Mouse (Mus musculus) gastrocnemius, postnatal 14 days (tissue): Measurements from ENCODE around the gene Ppp1r9b. TPM values are rescaled to one million over a fixed set of nuclear protein-coding genes. Genes with fewer than 3 reads are reported as not detected.

Experiments used
- DNase-seq: peaks from one replicate; pipeline ENCODE4 v3.0.0; 2021; ENCODE audit warnings: mixed read lengths
- intact Hi-C: fragments of 180-260 bp; cut with DNase I; formaldehyde crosslinking; loops from one replicate; pipeline ENCODE4 v1.15.1; 2025; ENCODE audit warnings: low total_unique reads
- total RNA-seq, 2 experiments: library from RNA; stranded (reverse); gene quantifications; 2 replicates each; pipeline ENCODE4 v1.2.3; 2021

The Ppp1r9b gene
- total RNA-seq, 2 experiments from 2014 or later: 38.7 to 38.8 TPM

GRCm38 (mm10) chr11:95038818-95039655 is 48.2 kb downstream of the Ppp1r9b start:
- intact Hi-C loops: no loop called here
- no peak for DNase-seq

DNA sequence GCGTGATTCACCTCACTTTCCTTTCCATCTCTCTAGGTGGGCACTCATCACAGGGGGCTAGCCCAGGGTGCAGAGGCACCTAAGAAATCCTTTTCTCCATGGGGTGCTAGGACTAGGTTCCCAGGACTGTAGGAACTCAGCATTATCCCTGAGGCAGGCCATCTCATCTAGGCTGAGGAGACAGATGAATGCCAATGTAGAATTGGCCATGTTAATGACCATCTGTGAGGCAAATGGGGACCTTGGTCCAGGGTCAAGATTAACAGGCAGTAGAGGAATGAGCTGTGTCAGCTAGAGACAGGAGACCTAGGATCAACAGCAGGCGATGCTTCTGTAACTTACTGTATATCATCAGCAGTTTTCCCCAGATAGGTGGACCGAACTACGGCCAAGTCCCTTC is 48.9 kb downstream of the Ppp1r9b start:
- intact Hi-C loops: no loop called here

GRCm38 (mm10) chr11:95040491-95041138 is 49.8 kb downstream of the Ppp1r9b start:
- DNase-seq: peak; percentile 81
- intact Hi-C loops: no loop called here

More for the DNA sequence above, 48.9 kb downstream of the Ppp1r9b start:
- DNase-seq: no peak

DNA sequence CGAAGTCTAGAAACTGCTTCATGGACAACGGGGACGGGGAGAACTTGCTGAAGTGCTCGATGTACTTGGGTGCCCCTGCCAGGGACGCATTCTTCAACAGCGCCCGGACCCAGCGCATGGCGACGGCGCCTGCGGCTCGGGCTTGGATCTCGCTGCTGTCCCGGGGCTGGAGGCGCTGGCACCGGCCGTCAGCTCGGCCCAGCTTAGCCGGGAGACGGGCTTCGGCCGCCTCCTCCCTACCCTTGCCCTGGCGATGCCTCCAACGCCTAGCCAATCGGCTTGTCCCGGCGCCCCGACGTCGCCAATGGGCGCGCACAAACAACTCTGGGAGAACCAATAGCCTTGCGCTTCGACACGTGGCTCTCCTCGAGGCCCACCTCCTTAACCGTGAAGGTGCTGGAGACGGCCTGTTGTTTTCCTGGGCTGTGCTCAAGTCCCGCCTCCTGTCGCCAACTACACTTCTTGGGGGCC is 50.3 kb downstream of the Ppp1r9b start, which contains the start of gene Pdk2:
Pdk2 (minus strand) TSS at position 216 of the 471 bp plus-strand sequence.
- intact Hi-C loops: no loop called here
- peak; percentile 97 for DNase-seq

DNA sequence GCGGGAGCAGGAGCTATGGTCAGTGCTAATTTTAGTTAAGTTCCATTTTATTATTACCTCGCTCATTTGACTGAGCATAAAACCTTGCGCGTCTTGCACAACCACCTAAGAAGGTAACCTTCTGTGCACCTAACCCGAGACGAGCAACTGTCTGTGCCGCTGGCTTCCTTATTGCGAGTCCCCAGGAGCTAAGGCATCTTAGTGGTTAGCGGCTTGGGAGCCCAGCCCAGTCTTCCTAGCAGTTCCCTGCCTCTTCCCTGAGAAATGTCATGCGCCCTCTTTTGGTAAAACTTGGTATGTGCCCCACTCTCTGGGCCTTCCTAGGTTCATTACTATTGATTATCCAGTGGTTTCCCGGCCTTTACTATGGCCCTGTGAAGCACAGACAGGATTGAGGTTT is 51.3 kb downstream of the Ppp1r9b start:
- DNase-seq: peak; percentile 82
- intact Hi-C loops: no loop called here

DNA sequence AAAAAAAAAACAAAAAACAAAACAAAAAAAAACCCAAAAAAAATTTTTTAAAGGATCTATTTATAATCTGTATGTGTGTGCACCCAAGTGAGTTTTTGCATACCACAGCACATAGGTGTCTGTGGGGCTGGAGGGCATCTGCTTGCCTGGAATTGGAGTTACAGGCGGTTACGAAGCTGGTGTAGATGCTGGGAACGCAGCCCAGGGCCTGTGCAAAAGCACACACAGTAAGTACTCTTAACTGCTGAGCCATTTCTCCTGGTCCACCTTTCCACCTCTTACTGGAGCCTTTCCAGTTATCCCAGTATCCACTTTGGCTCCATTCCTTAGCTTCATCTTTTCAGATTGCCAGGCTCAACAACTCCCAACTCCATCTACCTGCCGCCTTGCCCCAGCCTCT is 52.2 kb downstream of the Ppp1r9b start:
- intact Hi-C loops: no loop called here
- no peak for DNase-seq

- DNase-seq: no peak
- intact Hi-C loops: no loop called here
Observed at GRCm38 (mm10) chr11:95043608-95044007, 52.8 kb downstream of the Ppp1r9b start.

DNA sequence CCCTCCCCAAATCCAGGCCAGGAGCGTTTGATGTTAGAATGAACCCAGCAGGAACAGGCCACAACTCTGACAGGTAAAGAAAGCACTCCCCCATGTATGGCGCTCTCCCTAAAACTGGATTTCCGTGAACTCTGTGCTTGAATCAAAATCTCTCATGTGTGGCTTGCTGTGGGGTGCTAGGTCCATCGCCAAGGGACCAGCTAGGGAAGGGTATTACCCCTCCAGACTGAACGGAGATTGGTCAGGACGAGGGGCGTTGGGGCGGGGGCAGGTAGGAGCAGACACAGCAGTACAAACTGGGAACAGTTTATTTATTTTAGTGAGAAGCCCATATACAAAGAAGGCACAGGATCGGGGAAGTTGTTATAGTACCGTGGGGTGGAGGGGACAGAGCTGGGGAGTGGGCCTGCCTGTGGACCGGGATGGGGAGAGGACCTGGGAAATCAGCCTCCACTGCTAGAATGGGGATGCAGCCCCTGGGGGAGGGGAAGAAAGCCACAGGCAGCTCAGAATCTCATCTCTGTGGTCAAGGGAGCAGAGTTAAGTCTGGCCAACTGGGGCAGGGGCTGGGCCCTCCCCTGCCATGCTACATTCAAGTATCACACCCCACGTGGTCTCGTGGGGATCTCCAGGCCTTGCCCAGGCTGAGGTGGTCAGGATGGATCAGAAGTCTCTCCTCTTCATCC is 53.5 kb downstream of the Ppp1r9b start:
- DNase-seq: no peak
- intact Hi-C loops: no loop called here

- intact Hi-C loops: loop anchor here (2.0 kb wide), 1 partner anchor 60 kb away; no protein-coding TSS in a partner anchor
- DNase-seq: peak; percentile 38
Observed at GRCm38 (mm10) chr11:95046980-95047680, 56.3 kb downstream of the Ppp1r9b start.

DNA sequence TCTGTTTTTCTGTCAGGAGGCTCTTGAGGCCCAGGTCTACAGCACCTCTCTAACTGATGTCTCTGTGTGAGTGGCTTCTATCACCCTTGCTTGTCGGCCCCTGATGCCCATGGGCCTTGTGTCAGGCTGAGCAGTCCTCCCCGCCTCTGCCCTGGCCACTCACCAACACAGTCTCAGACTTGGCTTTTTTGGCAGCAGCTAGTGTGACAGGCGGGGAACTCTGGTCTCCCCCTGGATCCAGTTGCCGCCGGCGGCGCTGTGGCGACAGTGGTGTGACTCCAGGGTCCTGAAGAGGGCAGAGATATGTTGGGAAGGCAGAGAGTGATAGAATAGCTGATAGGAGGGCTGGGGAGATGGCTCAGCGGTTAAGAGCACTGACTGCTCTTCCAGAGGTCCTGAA is 62.2 kb downstream of the Ppp1r9b start:
- peak; percentile 55 for DNase-seq
- intact Hi-C loops: loop anchor here (10.0 kb wide), 1 partner anchor 202 kb away; no protein-coding TSS in a partner anchor

Other genes starting within 250 kb of the Ppp1r9b start
- under 1 TPM; 0.89 to 0.98 TPM for gene Cdc34b, start 249.3 kb upstream of the Ppp1r9b start, total RNA-seq
- not detected for gene Tmem92, start 208.3 kb upstream of the Ppp1r9b start, total RNA-seq
- 1,000 to 10,000 TPM; 3,539 to 4,018 TPM for gene Col1a1, start 54.8 kb upstream of the Ppp1r9b start, total RNA-seq
- not detected for gene Hils1, start 23.4 kb upstream of the Ppp1r9b start, total RNA-seq
- 100 to 1,000 TPM; 201 to 224 TPM for gene Sgca, start 14.7 kb upstream of the Ppp1r9b start, total RNA-seq
- gene Samd14, start 18.8 kb downstream of the Ppp1r9b start, total RNA-seq: 1 to 10 TPM; 1.7 to 2.2 TPM
- 100 to 1,000 TPM; 330 to 344 TPM for gene Pdk2, start 50.3 kb downstream of the Ppp1r9b start, total RNA-seq
- gene Itga3, start 85.8 kb downstream of the Ppp1r9b start, total RNA-seq: 1 to 10 TPM; 3.5 to 4.0 TPM
- gene Dlx3, start 129.1 kb downstream of the Ppp1r9b start, total RNA-seq: not detected
- not detected for gene Dlx4, start 155.2 kb downstream of the Ppp1r9b start, total RNA-seq